Mouse (Mus musculus): ENCODE data around the gene Tbx5.

Tbx5 gene

DNA sequence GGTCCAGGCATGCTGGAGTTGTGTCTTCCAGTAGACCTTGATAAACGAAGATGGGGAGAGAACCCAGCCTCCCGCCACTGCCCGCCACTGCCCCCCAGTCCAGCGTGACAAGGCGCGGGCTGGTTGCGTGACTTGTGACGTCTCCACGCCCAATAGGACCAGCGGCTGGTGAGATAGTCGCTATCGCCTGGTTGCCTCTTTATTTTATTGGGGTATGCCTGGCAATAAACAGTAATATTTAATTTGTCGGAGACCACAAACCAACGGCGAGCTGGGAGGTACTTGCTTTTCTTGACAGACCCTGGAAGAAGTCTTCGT is at the start of gene Tbx5:
Gene Tbx5, plus strand, starts transcription at position 190 of the 318 bp plus-strand sequence.
- no peak for DNase-seq (ENCODE audit: low read depth, low spot score)

DNA sequence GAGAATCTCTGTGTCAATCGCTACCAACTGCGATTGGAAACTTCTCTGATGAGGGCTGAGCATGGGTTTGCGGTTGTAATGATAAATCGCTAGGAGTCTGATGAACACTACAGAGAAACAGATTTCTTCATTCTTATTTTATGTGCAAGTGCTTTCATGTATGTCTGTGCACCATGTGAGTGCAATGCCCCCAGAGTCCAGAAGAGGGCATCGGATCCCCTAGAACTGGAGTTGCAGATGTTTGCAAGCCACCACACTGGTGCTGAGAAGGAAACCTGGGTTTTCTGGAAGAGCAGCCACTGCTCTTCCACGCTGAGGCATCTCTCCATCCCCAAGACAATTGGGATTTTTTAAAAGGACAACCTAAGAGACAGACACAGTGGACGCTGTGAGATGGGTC is 46.5 kb upstream of the Tbx5 start:
- DNase-seq (ENCODE audit: low read depth, low spot score) = no peak

DNA sequence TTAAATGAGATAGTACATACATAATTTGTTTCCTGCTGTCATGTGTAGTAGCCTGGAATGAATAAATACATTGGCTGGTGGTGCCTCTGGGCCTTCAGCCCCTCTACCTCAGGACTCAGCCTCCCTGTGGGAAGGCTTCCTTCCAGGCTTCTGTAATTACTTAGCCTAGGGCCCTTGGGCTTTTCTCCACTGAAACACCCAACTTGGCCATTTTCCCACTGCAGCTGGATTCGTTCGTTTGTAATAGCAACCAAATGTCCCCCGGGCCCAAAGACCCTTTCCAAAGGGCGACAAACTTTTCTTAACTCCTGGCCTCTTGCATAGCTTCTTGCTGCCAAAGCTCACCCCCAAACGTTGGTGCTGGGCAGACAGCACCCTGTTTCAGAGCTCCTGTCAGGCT is 40.8 kb upstream of the Tbx5 start:
- DNase-seq (ENCODE audit: low read depth, low spot score) = no peak

- DNase-seq (ENCODE audit: low read depth, low spot score) = no peak
These were observed 38.5 kb upstream of the Tbx5 start for GRCm38 (mm10) chr5:119793972-119794371.

- DNase-seq (ENCODE audit: low read depth, low spot score) = no peak
These were observed 37.1 kb upstream of the Tbx5 start for GRCm38 (mm10) chr5:119795376-119795775.

- DNase-seq (ENCODE audit: low read depth, low spot score) = no peak
These were observed 36.7 kb upstream of the Tbx5 start for GRCm38 (mm10) chr5:119795777-119796176.

GRCm38 (mm10) chr5:119796443-119797160 is 35.9 kb upstream of the Tbx5 start:
- no peak for DNase-seq (ENCODE audit: low read depth, low spot score)

GRCm38 (mm10) chr5:119797580-119798150 is 34.8 kb upstream of the Tbx5 start:
- no peak for DNase-seq (ENCODE audit: low read depth, low spot score)

DNA sequence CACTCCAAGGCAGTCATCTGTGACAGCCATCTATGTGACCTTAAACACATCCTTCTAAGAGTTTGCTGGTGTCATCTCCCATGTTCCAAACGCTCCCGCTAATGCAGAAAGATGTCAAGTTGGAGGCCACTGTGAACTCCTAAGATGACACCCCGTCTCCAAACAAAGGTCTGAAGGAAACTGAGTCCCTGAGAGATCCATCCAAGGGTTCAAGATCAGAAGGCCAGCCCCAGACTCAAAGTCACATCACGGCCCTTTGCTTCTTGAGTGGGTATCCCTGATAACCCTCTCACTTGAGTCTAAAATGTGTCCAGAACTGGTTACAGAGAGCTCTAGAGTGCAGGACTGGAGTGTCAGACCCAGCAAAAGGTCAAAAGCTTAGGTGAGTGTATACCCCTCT is 34.2 kb upstream of the Tbx5 start:
- DNase-seq (ENCODE audit: low read depth, low spot score) = no peak

GRCm38 (mm10) chr5:119798713-119799418 is 33.6 kb upstream of the Tbx5 start:
- DNase-seq (ENCODE audit: low read depth, low spot score) = no peak

GRCm38 (mm10) chr5:119799419-119800242 is 32.8 kb upstream of the Tbx5 start:
- DNase-seq (ENCODE audit: low read depth, low spot score) = no peak

DNA sequence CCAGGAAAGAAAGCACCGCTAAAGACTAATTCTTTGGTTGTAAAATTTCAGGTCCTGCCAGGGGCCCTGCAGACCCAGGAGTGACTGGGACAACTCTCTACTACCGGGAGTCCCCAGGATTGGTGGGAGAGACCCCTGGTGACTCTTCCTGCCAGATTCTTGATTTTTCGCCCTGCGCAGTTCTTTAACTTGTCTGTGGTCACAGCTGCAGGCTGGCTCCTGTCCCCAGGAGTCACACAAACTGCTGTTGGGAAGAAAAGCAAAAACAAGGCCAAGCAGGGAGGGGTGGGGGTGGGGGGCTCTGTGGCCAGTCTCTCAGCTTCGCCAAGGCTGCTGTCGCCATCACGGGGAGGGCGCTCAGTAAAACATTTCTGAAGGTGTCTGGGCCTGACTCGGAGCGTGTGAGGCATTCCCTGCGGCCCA is 32.2 kb upstream of the Tbx5 start:
- no peak for DNase-seq (ENCODE audit: low read depth, low spot score)

- no peak for DNase-seq (ENCODE audit: low read depth, low spot score)
These were observed 29.7 kb upstream of the Tbx5 start for GRCm38 (mm10) chr5:119802617-119803410.

- no peak for DNase-seq (ENCODE audit: low read depth, low spot score)
These were observed 28.8 kb upstream of the Tbx5 start for GRCm38 (mm10) chr5:119803411-119804251.

DNA sequence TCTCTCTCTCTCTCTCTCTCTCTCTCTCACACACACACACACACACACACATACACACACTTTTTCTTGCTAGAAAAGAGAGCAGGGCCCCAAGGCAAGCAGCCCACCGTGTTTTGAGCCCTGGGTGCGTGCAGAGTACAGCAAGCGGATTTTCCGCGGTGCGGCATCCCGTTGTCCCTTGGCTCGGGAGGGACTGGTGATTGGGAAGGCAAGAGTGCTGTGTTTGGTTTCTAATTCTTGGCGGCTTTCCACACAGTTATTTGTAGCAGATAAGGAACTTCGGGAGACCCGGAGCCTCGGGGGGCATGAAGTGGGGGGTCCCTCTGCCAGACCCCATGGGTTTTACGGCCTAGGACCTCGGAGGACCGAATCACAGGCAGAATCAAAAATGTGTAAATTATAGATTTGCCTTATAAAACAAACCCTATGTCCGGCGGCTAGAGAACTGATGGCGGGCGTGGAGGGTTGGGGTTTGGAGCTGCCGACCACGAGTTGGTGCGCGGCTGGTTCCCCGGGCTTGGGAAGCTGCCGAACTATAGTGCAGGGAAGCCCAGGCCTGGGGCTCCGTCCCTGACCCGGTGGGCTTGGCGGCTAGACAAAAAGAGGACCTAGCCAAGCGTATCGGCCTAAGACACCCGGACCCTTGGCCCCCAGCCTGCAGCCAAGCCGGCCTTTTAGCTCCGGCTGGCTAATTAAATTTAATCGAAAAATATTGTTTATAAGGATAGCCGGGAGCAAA is 28.0 kb upstream of the Tbx5 start:
- no peak for DNase-seq (ENCODE audit: low read depth, low spot score)

GRCm38 (mm10) chr5:119805636-119806035 is 26.8 kb upstream of the Tbx5 start:
- DNase-seq (ENCODE audit: low read depth, low spot score) = no peak

GRCm38 (mm10) chr5:119806467-119806866 is 26.0 kb upstream of the Tbx5 start:
- no peak for DNase-seq (ENCODE audit: low read depth, low spot score)

DNA sequence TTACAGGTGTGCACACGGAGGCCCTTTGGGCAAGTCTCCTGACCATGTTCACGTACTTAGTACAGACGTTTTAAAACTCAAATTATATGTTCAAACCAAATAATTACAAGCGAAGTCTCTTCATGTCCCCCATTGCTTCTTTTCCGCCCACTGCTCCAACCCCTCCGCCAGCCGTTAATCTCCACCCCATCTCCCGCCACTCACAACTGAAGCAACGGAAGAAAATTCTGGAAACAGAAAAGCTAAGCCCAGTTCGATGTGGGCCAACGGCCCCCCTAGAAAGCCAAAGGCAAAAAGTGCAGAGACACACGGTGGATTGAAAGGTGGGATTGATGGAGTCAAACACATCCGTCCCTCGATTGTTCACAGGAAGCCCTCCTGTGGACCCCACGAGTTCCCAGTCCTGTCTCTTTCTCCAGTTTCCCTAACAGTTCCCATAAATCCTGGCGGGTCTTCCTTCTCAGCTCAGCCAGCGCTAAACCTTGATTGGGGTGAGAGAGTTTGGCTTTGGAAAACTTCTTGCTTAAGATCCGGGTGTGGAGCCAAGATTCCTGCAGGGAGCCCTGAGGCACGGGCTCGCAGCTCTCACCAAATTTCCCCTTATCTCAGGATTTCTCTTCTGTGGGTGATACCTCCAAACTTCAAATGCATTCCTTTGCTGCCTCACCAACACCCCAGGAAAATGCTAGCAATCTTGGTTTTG is 24.8 kb upstream of the Tbx5 start:
- no peak for DNase-seq (ENCODE audit: low read depth, low spot score)

GRCm38 (mm10) chr5:119808713-119809112 is 23.8 kb upstream of the Tbx5 start:
- no peak for DNase-seq (ENCODE audit: low read depth, low spot score)
